Mouse (Mus musculus) liver, postnatal 0 days (tissue): Measurements from ENCODE around the gene Kdm8. TPM values are rescaled to one million over a fixed set of nuclear protein-coding genes. Genes with fewer than 3 reads are reported as not detected.

Experiments
- ATAC-seq: fragments of 200-750 bp; cut with Nextera tagmentation; 2 replicates; pipeline ENCODE4 v1.8.0; 2017; ENCODE audit warnings: mild to moderate bottlenecking, moderate library complexity
- DNase-seq: peaks from one replicate; pipeline ENCODE4 v3.0.0-alpha.2; 2016
- H3K27ac ChIP-seq: fragments of 300-500 bp; sonication (generic); 2 replicates; pipeline ENCODE4 v1.5.1; 2014; ENCODE audit warnings: antibody characterized with exemption, moderate library complexity, mild to moderate bottlenecking, low read depth
- H3K27me3 ChIP-seq: fragments of 300-500 bp; sonication (generic); 2 replicates; pipeline ENCODE4 v1.6.1; 2014; ENCODE audit warnings: low read length, control low read depth, mixed read lengths; ENCODE audit not compliant: insufficient read depth
- H3K36me3 ChIP-seq: fragments of 300-500 bp; sonication (generic); replicated peaks from 2 replicates; pipeline ENCODE4 v1.6.1; 2014; ENCODE audit warnings: mild to moderate bottlenecking, control low read depth, low read length, moderate library complexity, mixed read lengths; ENCODE audit not compliant: insufficient read depth
- H3K4me1 ChIP-seq: fragments of 300-500 bp; sonication (generic); 2 replicates; pipeline ENCODE4 v1.6.1; 2014; ENCODE audit warnings: antibody characterized with exemption, mild to moderate bottlenecking, control low read depth; ENCODE audit not compliant: insufficient read depth
- H3K4me2 ChIP-seq: fragments of 300-500 bp; sonication (generic); 2 replicates; pipeline ENCODE4 v1.6.1; 2014; ENCODE audit warnings: low read depth, mild to moderate bottlenecking, low read length, moderate library complexity, mixed read lengths
- H3K4me3 ChIP-seq: fragments of 300-500 bp; sonication (generic); 2 replicates; pipeline ENCODE4 v1.5.1; 2014; ENCODE audit warnings: low read depth, low read length
- H3K9ac ChIP-seq: fragments of 300-500 bp; sonication (generic); replicated peaks from 2 replicates; pipeline ENCODE4 v1.6.1; 2014; ENCODE audit warnings: mild to moderate bottlenecking, moderate library complexity
- H3K9me3 ChIP-seq: fragments of 300-500 bp; sonication (generic); 2 replicates; pipeline ENCODE4 v1.6.1; 2016; ENCODE audit warnings: mild to moderate bottlenecking, control low read depth, low read length, mixed read lengths
- CTCF ChIP-seq: sonication (generic); IDR thresholded peaks from 2 replicates; pipeline ENCODE4 v1.5.1; 2016; ENCODE audit warnings: antibody characterized with exemption, low read depth
- EP300 ChIP-seq: IDR thresholded peaks from 2 replicates; pipeline ENCODE4 v1.6.1; 2016; ENCODE audit warnings: antibody characterized with exemption, low read depth, mild to moderate bottlenecking
- WGBS: fragments of 180-500 bp; shearing (Covaris S2); extraction: QIAGEN DNeasy Blood & Tissue Kit; methylation state at CpG from one replicate; pipeline ENCODE4 v1.1.7; 2014; ENCODE audit not compliant: insufficient replicate concordance; 5-methylcytosine and 5-hydroxymethylcytosine counted together
- polyA plus RNA-seq: library from polyadenylated mRNA; unstranded; fragments of >200 nt; fragmentation: Nextera tagmentation; extraction: Ambion mirVana; gene quantifications from 2 replicates; pipeline ENCODE4 v1.2.1, GENCODE M21; 2015

Gene Kdm8
- polyA plus RNA-seq, 1 experiment from 2014 or later = 2.8 TPM

DNA sequence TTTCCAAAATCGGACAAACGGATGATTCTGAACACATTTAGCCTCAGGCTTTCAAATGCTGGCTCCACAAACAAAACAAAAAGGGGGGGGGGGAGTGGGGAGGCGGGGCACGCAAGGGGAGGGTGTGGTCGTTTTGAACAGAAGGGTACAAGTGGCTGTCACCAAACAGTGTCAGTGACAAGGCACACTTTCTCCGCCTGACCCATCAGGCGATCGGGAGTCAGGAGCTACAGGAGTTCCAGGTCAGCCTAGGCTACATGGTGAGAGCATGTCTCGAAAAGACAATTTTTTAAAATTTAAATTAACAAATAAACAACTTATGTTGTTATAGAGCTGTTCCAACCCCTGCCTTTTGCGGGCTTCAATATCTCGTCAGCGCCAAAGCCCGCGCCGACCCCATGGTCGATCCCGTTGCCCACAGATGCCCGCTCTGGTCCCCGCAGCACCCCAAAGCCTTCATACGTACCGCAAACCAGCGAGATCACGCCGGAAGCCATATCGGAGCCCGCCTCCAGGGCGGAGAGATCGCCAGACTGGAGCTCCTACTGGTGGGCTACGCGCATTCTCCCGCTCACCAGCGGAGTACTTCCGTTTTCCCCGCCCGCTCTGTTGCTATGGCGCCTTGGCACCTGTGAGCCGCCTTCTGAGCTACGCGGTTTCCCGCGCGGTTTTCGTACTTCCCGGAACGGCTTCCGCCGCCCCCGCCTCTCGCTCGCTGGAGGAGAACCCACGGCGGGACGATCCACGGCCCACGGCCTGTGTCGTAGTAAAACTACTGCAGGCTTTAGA lies 46.7 kb downstream of the Kdm8 start, which contains the start of gene Nsmce1:
Gene Nsmce1, minus strand, starts transcription at position 650 of the 789 bp plus-strand sequence.
- H3K27me3 ChIP-seq = no peaks in the 10 kb centered on the region
- H3K4me2 ChIP-seq = peak within 1 kb of the TSS; percentile 77
- H3K36me3 ChIP-seq = peaks cover 6% of the 10 kb centered on the region; the same call in 1 of the 2 replicates
- H3K9ac ChIP-seq = peak within 1 kb of the TSS; percentile 73
- H3K4me1 ChIP-seq = peaks cover 39% of the 10 kb centered on the region
- H3K27ac ChIP-seq = peak within 1 kb of the TSS; percentile 80
- ATAC-seq = peak; percentile 99
- 1% methylated on average over 56 of the region's 56 CpGs for WGBS
- H3K4me3 ChIP-seq = peak within 1 kb of the TSS; percentile 65
- peak; percentile 96 for DNase-seq
- TF ChIP-seq CTCF (peak; percentile 51), EP300 (peak; percentile 63; the same call in 1 of the 2 replicates)
- no peaks in the 10 kb centered on the region for H3K9me3 ChIP-seq

DNA sequence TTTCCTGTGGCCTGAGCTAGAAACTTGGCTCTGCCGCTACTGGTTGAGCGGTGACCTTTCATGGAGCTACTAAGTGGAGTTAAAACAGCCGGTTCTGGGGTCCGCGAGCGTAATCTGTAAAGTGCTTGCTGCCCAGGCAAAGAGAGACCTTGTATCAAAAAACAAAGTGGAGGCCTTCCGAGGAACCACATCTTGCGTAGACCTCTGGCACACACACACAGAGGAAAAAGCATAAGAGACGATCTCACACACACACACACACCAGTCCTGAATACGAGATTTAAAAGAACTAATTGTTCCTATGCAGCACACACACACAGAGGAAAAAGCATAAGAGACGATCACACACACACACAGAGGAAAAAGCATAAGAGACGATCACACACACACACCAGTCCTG lies 47.3 kb downstream of the Kdm8 start:
- peak overlapping the region; percentile 70 for H3K9ac ChIP-seq
- TF ChIP-seq EP300 (no peak), CTCF (no peak)
- peak overlapping the region; percentile 77 for H3K4me2 ChIP-seq
- no peak; the same call in 1 of the 2 replicates for ATAC-seq
- H3K4me1 ChIP-seq = peaks cover 41% of the 10 kb centered on the region
- H3K36me3 ChIP-seq = peaks cover 4% of the 10 kb centered on the region; the same call in 1 of the 2 replicates
- WGBS = 25% methylated on average over 12 of the region's 12 CpGs
- H3K4me3 ChIP-seq = peak overlapping the region; percentile 65
- no peak for DNase-seq
- no peaks in the 10 kb centered on the region for H3K27me3 ChIP-seq
- H3K27ac ChIP-seq = peak overlapping the region; percentile 80
- H3K9me3 ChIP-seq = no peaks in the 10 kb centered on the region

DNA sequence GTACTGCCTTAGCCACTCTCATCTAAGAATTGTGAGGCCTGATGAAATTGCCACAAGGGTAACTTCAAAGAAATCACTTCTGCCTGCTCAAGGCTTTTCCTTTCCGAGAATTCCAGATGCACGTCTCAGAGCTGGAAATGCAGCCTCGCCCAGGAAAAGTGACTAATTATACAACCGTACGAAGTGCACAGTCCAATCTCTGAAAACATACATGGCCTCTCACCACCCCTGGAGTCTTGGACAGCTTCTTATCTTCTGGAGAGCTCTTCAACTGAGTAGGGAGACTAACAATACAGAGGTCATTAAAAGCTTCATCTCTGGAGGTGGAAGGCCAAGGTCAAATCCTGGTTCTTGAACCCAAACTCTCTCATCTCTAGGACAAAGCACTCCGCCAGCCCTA lies 48.1 kb downstream of the Kdm8 start:
- H3K4me1 ChIP-seq = peaks cover 35% of the 10 kb centered on the region
- H3K27me3 ChIP-seq = no peaks in the 10 kb centered on the region
- no peaks in the 10 kb centered on the region for H3K9me3 ChIP-seq
- no peak overlapping the region for H3K4me3 ChIP-seq
- no peaks in the 10 kb centered on the region for H3K36me3 ChIP-seq
- DNase-seq = no peak
- no peak overlapping the region for H3K4me2 ChIP-seq
- 67% methylated on average over 6 of the region's 6 CpGs for WGBS
- H3K27ac ChIP-seq = no peak overlapping the region
- ATAC-seq = no peak
- peak; percentile 48 for TF ChIP-seq EP300
- no peak for TF ChIP-seq CTCF
- H3K9ac ChIP-seq = no peak overlapping the region

DNA sequence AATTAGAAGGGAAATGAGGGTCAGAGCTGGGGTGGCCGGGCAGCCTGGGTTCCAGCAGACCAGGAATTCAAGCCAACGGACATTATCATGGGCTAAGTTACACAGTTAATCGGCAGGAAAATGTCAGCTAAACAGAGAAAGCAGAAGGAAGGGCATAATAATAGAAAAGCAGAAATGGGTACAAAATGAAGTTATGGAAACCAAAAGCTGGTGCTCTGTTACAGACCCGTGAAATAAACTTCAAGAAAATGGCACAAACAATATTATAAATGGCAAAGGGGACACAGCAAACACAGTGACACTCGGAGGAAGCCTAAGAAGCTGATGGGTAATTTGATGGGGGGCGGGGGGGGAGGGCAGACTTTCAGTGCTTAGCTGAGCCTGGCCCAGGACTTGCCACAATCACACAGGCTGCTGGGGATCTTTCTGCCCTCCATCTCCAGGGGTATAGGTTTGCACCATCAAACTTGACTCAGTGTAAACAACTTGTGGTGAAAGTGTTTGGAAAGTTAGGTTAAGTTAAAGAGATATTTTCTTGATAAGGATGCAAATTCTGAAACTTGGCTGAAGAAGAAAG lies 51.5 kb downstream of the Kdm8 start:
- TF ChIP-seq EP300 = no peak
- no peak for TF ChIP-seq CTCF
- H3K36me3 ChIP-seq = no peaks in the 10 kb centered on the region
- no peak for ATAC-seq
- no peak overlapping the region for H3K9ac ChIP-seq
- WGBS = 38% methylated on average over 6 of the region's 6 CpGs
- no peak for DNase-seq
- no peak overlapping the region for H3K4me2 ChIP-seq
- H3K4me1 ChIP-seq = peaks cover 6% of the 10 kb centered on the region; the same call in 1 of the 2 replicates
- H3K27me3 ChIP-seq = no peaks in the 10 kb centered on the region
- no peaks in the 10 kb centered on the region for H3K9me3 ChIP-seq
- no peak overlapping the region for H3K4me3 ChIP-seq
- H3K27ac ChIP-seq = peak overlapping the region; percentile 52

DNA sequence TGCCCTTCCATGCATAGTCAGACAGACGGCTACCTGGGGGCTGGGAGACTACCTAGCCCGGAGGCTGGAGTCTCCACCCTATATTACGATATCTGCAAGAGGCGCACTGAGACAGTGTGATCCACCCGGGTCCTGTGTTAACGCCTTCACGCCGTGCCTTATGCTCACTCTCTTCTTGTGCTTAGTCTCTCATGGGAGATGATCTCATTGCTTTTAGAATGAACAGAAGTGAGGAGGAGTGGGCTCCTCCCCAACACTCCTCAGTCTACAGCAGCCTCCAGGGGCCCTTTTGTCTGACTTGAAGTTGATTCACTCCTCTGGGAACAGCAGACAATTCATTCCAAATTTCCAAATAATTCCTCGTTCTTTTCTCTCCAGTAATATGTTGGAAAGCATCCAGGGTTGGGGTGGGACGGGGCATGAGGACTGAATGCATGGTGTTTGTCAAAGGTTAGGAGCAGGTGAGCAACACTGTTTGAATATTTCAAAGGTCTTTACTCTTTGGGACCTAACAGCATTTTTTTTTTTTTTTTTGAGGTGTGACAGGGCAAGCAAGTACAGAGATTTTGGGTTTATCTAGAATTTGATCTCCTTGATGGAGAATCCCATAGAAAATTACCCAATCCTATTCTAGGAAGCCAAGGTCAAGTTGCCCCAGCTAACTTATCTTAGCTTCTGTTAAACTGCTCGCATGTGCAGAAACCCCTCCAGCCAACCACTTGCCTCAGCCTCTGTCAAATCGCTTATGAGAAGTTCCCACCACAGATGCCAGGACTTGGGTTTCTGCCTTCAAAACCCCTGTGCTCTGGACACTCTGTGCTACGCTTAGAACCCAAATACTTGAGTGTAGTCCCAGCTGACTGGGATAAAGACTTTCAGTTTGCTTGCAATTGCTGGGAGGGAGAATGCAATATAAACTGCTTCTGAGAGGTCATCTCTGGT lies 55.7 kb downstream of the Kdm8 start:
- no peak overlapping the region for H3K27ac ChIP-seq
- H3K9me3 ChIP-seq = no peaks in the 10 kb centered on the region
- H3K4me3 ChIP-seq = no peak overlapping the region
- H3K9ac ChIP-seq = no peak overlapping the region
- H3K27me3 ChIP-seq = no peaks in the 10 kb centered on the region
- H3K36me3 ChIP-seq = no peaks in the 10 kb centered on the region
- ATAC-seq = no peak
- H3K4me1 ChIP-seq = peaks cover 9% of the 10 kb centered on the region; the same call in 1 of the 2 replicates
- 59% methylated on average over 13 of the region's 13 CpGs for WGBS
- H3K4me2 ChIP-seq = no peak overlapping the region
- no peak for TF ChIP-seq CTCF
- TF ChIP-seq EP300 = no peak
- DNase-seq = no peak
